Mouse (Mus musculus) thymus, postnatal 10 days (tissue): ENCODE results near the gene Gm14401.
"Not testable (repeated sequence)": the region's sequence is repeated elsewhere in the genome, so short reads cannot be mapped to it uniquely, and the experiment has no call there.

ENCODE experiments used
- DNase-seq, 2 experiments: peaks; one replicate each; pipeline ENCODE4 v3.0.0; 2021; ENCODE audit warnings: low spot score in 2 of 2

Gm14401 gene

GRCm38 (mm10) chr2:177073432-177074423, at the start of gene Gm14401:
TSS of gene Gm14401 (plus strand) at chr2:177074320.
- peak in 1 of 2 experiments; percentile 10 for DNase-seq

GRCm38 (mm10) chr2:177072807-177073206, 1.3 kb upstream of the Gm14401 start:
- DNase-seq = peak in 1 of 2 experiments; percentile 3

- DNase-seq = peak in 1 of 2 experiments; percentile 4
These were observed 895 bp downstream of the Gm14401 start for GRCm38 (mm10) chr2:177075015-177075414.

GRCm38 (mm10) chr2:177079866-177080265, 5.7 kb downstream of the Gm14401 start:
- not testable (repeated sequence) for DNase-seq

GRCm38 (mm10) chr2:177109086-177109485, 35.0 kb downstream of the Gm14401 start:
- DNase-seq = not testable (repeated sequence)

- not testable (repeated sequence) for DNase-seq
These were observed 55.0 kb downstream of the Gm14401 start for GRCm38 (mm10) chr2:177129097-177129496.
